In the genomic region with DNA sequence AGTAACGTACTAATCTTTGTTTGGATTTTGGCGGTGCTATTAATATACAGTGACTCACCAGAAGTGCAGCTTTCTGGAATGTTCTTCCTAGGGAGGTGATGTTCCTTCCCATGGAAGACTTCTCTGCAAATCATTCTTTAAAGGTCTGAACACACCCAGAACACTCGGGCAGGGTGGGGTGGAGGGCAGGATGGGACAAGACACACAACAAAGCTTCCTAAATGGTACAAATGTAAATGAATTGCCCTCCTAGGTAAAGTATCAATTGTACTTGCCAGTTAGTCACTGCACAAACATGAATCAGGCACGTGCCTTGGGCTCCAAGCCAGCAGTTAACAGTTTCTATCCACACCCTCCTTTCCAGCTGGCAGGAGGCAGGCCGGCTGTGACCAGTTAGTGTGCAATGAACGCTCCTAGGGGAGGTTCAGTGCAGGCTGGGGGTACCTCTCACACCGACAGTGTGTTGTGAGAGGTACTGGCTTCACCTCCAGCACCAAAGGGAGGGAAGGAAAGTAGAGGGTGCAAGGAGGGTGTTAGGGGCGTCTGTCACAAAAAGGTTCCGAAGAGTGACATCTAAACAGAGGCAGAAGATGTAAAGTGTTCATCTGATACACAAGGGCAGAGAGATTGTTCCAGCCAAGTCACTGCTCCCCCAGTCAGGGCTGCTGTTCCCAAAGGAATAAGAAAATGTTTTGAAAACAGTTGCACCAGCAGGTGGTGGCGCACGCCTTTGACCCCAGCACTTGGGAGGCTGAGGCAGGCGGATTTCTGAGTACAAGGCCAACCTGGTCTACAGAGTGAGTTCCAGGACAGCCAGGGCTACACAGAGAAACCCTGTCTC, we compare ENCODE assay signal across 10 mouse cellular contexts. TPM values are rescaled to one million over a fixed set of nuclear protein-coding genes. Genes with fewer than 3 reads are reported as not detected.
DNase-seq lines count a peak whose midpoint lies in the region; ATAC-seq and TF ChIP-seq lines count a peak whose summit lies in the region.
"Had no signal": no experiment of that assay in that cellular context is flagged by ENCODE, and none has a peak within 500 bp of the region (broad histone marks: within the 10 kb centered on the region; RNA-seq: fewer than 3 reads in every experiment).

No protein-coding gene starts in this region.

- peaks cover 66% of the 10 kb centered on the region for H3K36me3 ChIP-seq in C2C12 (ENCODE audit: control insufficient read depth, insufficient read depth)
- H3K36me3 ChIP-seq in forebrain, embryonic 14.5 days (ENCODE audit: control insufficient read depth, insufficient read depth, low read length) = peaks cover 58% of the 10 kb centered on the region
- peaks cover 37% of the 10 kb centered on the region for H3K36me3 ChIP-seq in hindbrain, postnatal 0 days (ENCODE audit: insufficient read depth, low read length)
- peaks cover 33% of the 10 kb centered on the region for H3K36me3 ChIP-seq in limb, embryonic 14.5 days (ENCODE audit: control insufficient read depth, insufficient read depth, low read length)

- H3K4me3 ChIP-seq in C2C12 (ENCODE audit: insufficient read depth, poor library complexity, severe bottlenecking) = no peak overlapping the region
- H3K4me3 ChIP-seq in forebrain, embryonic 14.5 days (ENCODE audit: low read depth, low read length) = no peak overlapping the region
- H3K4me3 ChIP-seq in hindbrain, postnatal 0 days (ENCODE audit: low read length) = no peak overlapping the region
- no peak overlapping the region for H3K4me3 ChIP-seq in limb, embryonic 14.5 days (replicated peaks; ENCODE audit: low read length)
- H3K4me3 ChIP-seq: erythroblast, embryonic 14.5 days; neural tube, embryonic 12.5 days had no signal

- 66% methylated on average over 12 of the region's 12 CpGs for WGBS in forebrain, embryonic 14.5 days
- WGBS in hindbrain, postnatal 0 days = 61% methylated on average over 12 of the region's 12 CpGs
- WGBS in limb, embryonic 14.5 days = 66% methylated on average over 12 of the region's 12 CpGs

- H3K79me2 ChIP-seq in C2C12 (ENCODE audit: control insufficient read depth, insufficient read depth) = peaks cover 18% of the 10 kb centered on the region

- no peak overlapping the region for H3K9ac ChIP-seq in forebrain, embryonic 14.5 days (ENCODE audit: low read length)
- H3K9ac ChIP-seq in hindbrain, postnatal 0 days (replicated peaks; ENCODE audit: low read length) = no peak overlapping the region; the same call in 1 of the 2 replicates
- H3K9ac ChIP-seq in limb, embryonic 14.5 days (ENCODE audit: low read depth, low read length, severe bottlenecking) = no peak overlapping the region
- H3K9ac ChIP-seq: neural tube, embryonic 12.5 days had no signal

- TF ChIP-seq POLR2A in limb, embryonic 14.5 days (IDR thresholded peaks at IDR 0.05; ENCODE audit: borderline replicate concordance, extremely low read depth, insufficient read depth, insufficient read length) = no peak

- no peak overlapping the region for H3ac ChIP-seq in C2C12 (ENCODE audit: control insufficient read depth, insufficient read length, low read depth)

- peak; percentile 84 for ATAC-seq in forebrain, embryonic 14.5 days
- peak; percentile 66 for ATAC-seq in hindbrain, postnatal 0 days
- no peak for ATAC-seq in limb, embryonic 14.5 days (ENCODE audit: low FRiP score, low read depth)

- H3K9me3 ChIP-seq in forebrain, embryonic 14.5 days (replicated peaks; ENCODE audit: control insufficient read depth, low read length) = no peaks in the 10 kb centered on the region
- H3K9me3 ChIP-seq in hindbrain, postnatal 0 days (ENCODE audit: low read length) = no peaks in the 10 kb centered on the region
- H3K9me3 ChIP-seq in limb, embryonic 14.5 days (ENCODE audit: control insufficient read depth, low read length) = no peaks in the 10 kb centered on the region
- H3K9me3 ChIP-seq: neural tube, embryonic 12.5 days had no signal

- peak; percentile 67 for DNase-seq in 3134 (ENCODE audit: extremely low read depth, insufficient read length, low spot score)
- peak; percentile 78 for DNase-seq in forebrain, embryonic 14.5 days (ENCODE audit: low spot score)
- DNase-seq in hindbrain, postnatal 0 days (ENCODE audit: low spot score) = peak; percentile 57
- peak; percentile 76 for DNase-seq in limb, embryonic 14.5 days (ENCODE audit: low spot score)
- peak; percentile 38 for DNase-seq in skeletal muscle tissue, adult 2 months (ENCODE audit: low read depth, low spot score)
- DNase-seq in thymus, postnatal 25 days = no peak
- no peak for DNase-seq in embryo, embryonic 9.5 days (ENCODE audit: extremely low spot score)

- no peaks in the 10 kb centered on the region for H3K27me3 ChIP-seq in C2C12 (ENCODE audit: control insufficient read depth, insufficient read depth, insufficient read length)
- no peaks in the 10 kb centered on the region for H3K27me3 ChIP-seq in forebrain, embryonic 14.5 days (replicated peaks; ENCODE audit: control insufficient read depth, insufficient read depth, low read length)
- H3K27me3 ChIP-seq in hindbrain, postnatal 0 days (ENCODE audit: insufficient read depth, low read length) = no peaks in the 10 kb centered on the region
- no peaks in the 10 kb centered on the region for H3K27me3 ChIP-seq in limb, embryonic 14.5 days (ENCODE audit: control insufficient read depth, insufficient read depth, low read length)
- H3K27me3 ChIP-seq: neural tube, embryonic 12.5 days had no signal

- peaks cover 3% of the 10 kb centered on the region for H3K79me3 ChIP-seq in C2C12 (ENCODE audit: low read depth)

- 0 out of 2 replicates have a peak overlapping the region, but pooled peaks have one; percentile 5 for H3K27ac ChIP-seq in forebrain, embryonic 14.5 days (ENCODE audit: low read depth, low read length)
- no peak overlapping the region; the same call in 1 of the 2 replicates for H3K27ac ChIP-seq in hindbrain, postnatal 0 days
- 0 out of 2 replicates have a peak overlapping the region, but pooled peaks have one; percentile 48 for H3K27ac ChIP-seq in limb, embryonic 14.5 days (replicated peaks; ENCODE audit: low read depth, low read length)
- H3K27ac ChIP-seq: neural tube, embryonic 12.5 days had no signal

- no peaks in the 10 kb centered on the region; the same call in 1 of the 2 replicates for H3K4me1 ChIP-seq in forebrain, embryonic 14.5 days (ENCODE audit: control insufficient read depth, insufficient read depth, low read length)
- no peaks in the 10 kb centered on the region for H3K4me1 ChIP-seq in hindbrain, postnatal 0 days (ENCODE audit: insufficient read depth, low read length)
- no peaks in the 10 kb centered on the region; the same call in 1 of the 2 replicates for H3K4me1 ChIP-seq in limb, embryonic 14.5 days (ENCODE audit: control insufficient read depth, insufficient read depth, low read length)
- H3K4me1 ChIP-seq: neural tube, embryonic 12.5 days had no signal

- no peak for TF ChIP-seq CTCF in C2C12 (IDR thresholded peaks at IDR 0.05; ENCODE audit: control insufficient read depth, insufficient read depth, insufficient read length)
- TF ChIP-seq CTCF in hindbrain, postnatal 0 days (IDR thresholded peaks at IDR 0.05; ENCODE audit: low read depth) = no peak

- no peak overlapping the region for H3K4me2 ChIP-seq in forebrain, embryonic 14.5 days (ENCODE audit: low read length)
- no peak overlapping the region for H3K4me2 ChIP-seq in hindbrain, postnatal 0 days (ENCODE audit: low read depth, low read length)
- H3K4me2 ChIP-seq in limb, embryonic 14.5 days (replicated peaks; ENCODE audit: low read depth, low read length, severe bottlenecking) = no peak overlapping the region
- H3K4me2 ChIP-seq: neural tube, embryonic 12.5 days had no signal

TF ChIP-seq in C2C12, 6 proteins besides CTCF, POLR2A, EP300 and RAD21:
- peak; percentile 82 for TF ChIP-seq MAX (IDR thresholded peaks at IDR 0.05)
- no peak for TF ChIP-seq CEBPB (IDR thresholded peaks at IDR 0.05; ENCODE audit: low read depth)
- peak; percentile 81 for TF ChIP-seq USF1 (IDR thresholded peaks at IDR 0.05; ENCODE audit: low read depth)
- peak; percentile 23 for TF ChIP-seq MYOD1 (IDR thresholded peaks at IDR 0.05; ENCODE audit: control insufficient read depth, insufficient read length, low read depth)
- no peak for TF ChIP-seq MYOG (IDR thresholded peaks at IDR 0.05; ENCODE audit: control insufficient read depth, extremely low read depth, insufficient read length)
- TF ChIP-seq FOSL1 (IDR thresholded peaks at IDR 0.05; ENCODE audit: insufficient read depth, low read length, poor library complexity, severe bottlenecking) = peak; percentile 15

RNA-seq across cellular contexts. Expression of a gene that starts 5.7 kb away (rescaled TPM):
- polyA plus RNA-seq in C2C12 (2012; fragmentation: generic; extraction: Trizol) = 0.04 TPM
- not detected in 2 replicates for polyA plus RNA-seq in forebrain, embryonic 14.5 days (2014; fragmentation: Nextera tagmentation; extraction: Ambion mirVana)
- total RNA-seq in hindbrain, postnatal 0 days (2014; rRNA removed) = not detected in 2 replicates
- polyA plus RNA-seq in hindbrain, postnatal 0 days (2015; fragmentation: Nextera tagmentation; extraction: Ambion mirVana) = 0.15 and 0.44 TPM in 2 replicates
- not detected in 2 replicates for polyA plus RNA-seq in limb, embryonic 14.5 days (2012; rRNA removed)
- polyA plus RNA-seq in limb, embryonic 14.5 days (2014; fragmentation: Nextera tagmentation; extraction: Ambion mirVana) = 0.19 and 0.50 TPM in 2 replicates
- polyA plus RNA-seq: erythroblast, embryonic 14.5 days; neural tube, embryonic 12.5 days had no signal

RNA-seq across cellular contexts. Expression of a gene that starts 14.4 kb away (rescaled TPM):
- 253 TPM for polyA plus RNA-seq in C2C12 (2012; fragmentation: generic; extraction: Trizol)
- 1,205 and 1,208 TPM in 2 replicates for polyA plus RNA-seq in forebrain, embryonic 14.5 days (2014; fragmentation: Nextera tagmentation; extraction: Ambion mirVana)
- 577 and 701 TPM in 2 replicates for total RNA-seq in hindbrain, postnatal 0 days (2014; rRNA removed)
- 1,486 and 1,521 TPM in 2 replicates for polyA plus RNA-seq in hindbrain, postnatal 0 days (2015; fragmentation: Nextera tagmentation; extraction: Ambion mirVana)
- polyA plus RNA-seq in limb, embryonic 14.5 days (2012; rRNA removed) = 164 and 169 TPM in 2 replicates
- polyA plus RNA-seq in limb, embryonic 14.5 days (2014; fragmentation: Nextera tagmentation; extraction: Ambion mirVana) = 633 and 664 TPM in 2 replicates

RNA-seq across cellular contexts. Expression of a gene that starts 49.6 kb away (rescaled TPM):
- polyA plus RNA-seq in C2C12 (2012; fragmentation: generic; extraction: Trizol) = 12.6 TPM
- polyA plus RNA-seq in forebrain, embryonic 14.5 days (2014; fragmentation: Nextera tagmentation; extraction: Ambion mirVana) = 24.6 and 29.7 TPM in 2 replicates
- total RNA-seq in hindbrain, postnatal 0 days (2014; rRNA removed) = 27.2 and 28.8 TPM in 2 replicates
- 17.1 and 17.7 TPM in 2 replicates for polyA plus RNA-seq in hindbrain, postnatal 0 days (2015; fragmentation: Nextera tagmentation; extraction: Ambion mirVana)
- polyA plus RNA-seq in limb, embryonic 14.5 days (2012; rRNA removed) = 27.9 and 30.9 TPM in 2 replicates
- polyA plus RNA-seq in limb, embryonic 14.5 days (2014; fragmentation: Nextera tagmentation; extraction: Ambion mirVana) = 20.4 and 25.9 TPM in 2 replicates

Comparison
In these comparisons a context has a peak if more than half of its experiments do, and no peak if none do; other contexts are left out.
1. DNase-seq: peak in 3134 (single experiment), forebrain, embryonic 14.5 days (single experiment), hindbrain, postnatal 0 days (single experiment), limb, embryonic 14.5 days (single experiment) and skeletal muscle tissue, adult 2 months (single experiment); none in thymus, postnatal 25 days (single experiment) and embryo, embryonic 9.5 days (single experiment).